Mouse (Mus musculus) G1E (cell line): ENCODE data around the gene Macrod2.

Experiments used
- CTCF ChIP-seq: IDR thresholded peaks from 2 replicates; pipeline ENCODE4 v1.5.1; 2012; ENCODE audit warnings: low read depth, low read length, inconsistent platforms, mixed read lengths
- GATA1 ChIP-seq: IDR thresholded peaks from 2 replicates; pipeline ENCODE4 v1.6.1; 2012; ENCODE audit warnings: borderline replicate concordance, low read length, inconsistent platforms, mixed read lengths
- POLR2AphosphoS5 ChIP-seq: IDR thresholded peaks from 2 replicates; pipeline ENCODE4 v1.6.1; 2012; ENCODE audit warnings: low read depth, low read length, inconsistent platforms; ENCODE audit not compliant: insufficient replicate concordance
- TAL1 ChIP-seq: conservative IDR thresholded peaks from 2 replicates; pipeline ENCODE4 v1.6.1; 2012; ENCODE audit warnings: low read depth, low read length, inconsistent platforms, mixed read lengths

- no peak for TF ChIP-seq CTCF
- TF ChIP-seq GATA1, result no peak
- TF ChIP-seq POLR2AphosphoS5, result no peak
- TF ChIP-seq TAL1, result no peak
Measured at GRCm38 (mm10) chr2:141834156-141834782, 1439.2 kb downstream of the Macrod2 start.
